Mouse (Mus musculus) bone marrow macrophage, adult 2 months (primary cell): ENCODE results near the gene Cdkn2d.

Source experiments
- CTCF ChIP-seq: IDR thresholded peaks from 2 replicates; pipeline ENCODE4 v1.5.1; 2012; ENCODE audit warnings: low read depth, mild to moderate bottlenecking, low read length, moderate library complexity
- POLR2A ChIP-seq: IDR thresholded peaks from 2 replicates; pipeline ENCODE4 v1.6.1; 2012; ENCODE audit warnings: mild to moderate bottlenecking, low read depth, low read length, borderline replicate concordance

DNA sequence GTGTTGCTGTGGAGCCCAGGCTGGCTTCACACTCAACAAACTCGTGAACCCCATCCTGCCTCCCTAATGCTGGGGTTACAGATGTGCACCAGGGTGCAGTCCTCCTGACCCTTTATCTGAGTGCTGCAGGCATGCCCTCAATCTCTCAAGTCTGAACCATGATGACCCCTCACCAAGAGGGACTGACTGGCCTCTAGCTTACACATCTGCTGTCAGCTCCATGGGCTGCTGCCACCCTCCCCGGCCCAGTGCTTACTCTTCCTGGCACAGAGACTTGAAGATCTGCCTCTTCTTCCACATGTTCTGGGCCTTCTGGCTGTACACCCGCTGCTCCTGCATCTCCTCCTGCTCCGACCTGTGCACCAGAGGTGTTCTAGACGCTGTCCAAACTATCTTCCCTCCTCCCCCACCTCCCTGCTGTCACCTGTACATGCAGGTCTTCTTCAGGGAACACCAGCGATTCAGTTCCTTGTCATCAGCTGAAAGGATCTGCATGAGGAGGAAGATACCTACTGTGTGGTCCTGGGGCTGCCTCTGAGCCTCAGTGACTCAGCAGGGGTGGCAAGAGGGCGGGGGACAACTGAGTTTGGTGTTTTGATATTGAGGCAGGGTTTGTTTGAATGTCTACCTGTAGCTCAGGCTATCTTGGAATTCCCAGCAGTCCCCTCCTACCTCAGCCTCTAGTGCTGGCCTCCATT lies 16.0 kb downstream of the Cdkn2d start:
- TF ChIP-seq POLR2A (no peak), CTCF (no peak)
